8 mouse cellular contexts compared by ENCODE assay signal in genomic region chr2:178664977-178665376, GRCm38 (mm10).
DNase-seq lines count a peak whose midpoint lies in the region.

No protein-coding gene starts in this region.

- peak; percentile 26 for DNase-seq in 416B (ENCODE audit: low read depth)
- peak; percentile 73 for DNase-seq in ES-CJ7 (ENCODE audit: low read depth, low spot score)
- peak; percentile 18 for DNase-seq in cerebellum, adult 9-11 months
- peak; percentile 18 to 43 for DNase-seq in frontal cortex, postnatal 14 days (ENCODE audit: low spot score in 2 of 2)
- peak; percentile 65 to 83 for DNase-seq in kidney, postnatal 25 days
- DNase-seq in lung, postnatal 10 days: peak; percentile 69
- DNase-seq in right cerebral cortex, postnatal 4 days: peak; percentile 68
- no peak for DNase-seq in urinary bladder, adult 18-20 months (ENCODE audit: low spot score in 2 of 2)

Comparison
In these comparisons a context has a peak if more than half of its experiments do, and no peak if none do; other contexts are left out.
1. DNase-seq: peak in 416B (single experiment), ES-CJ7 (single experiment), cerebellum, adult 9-11 months (single experiment), frontal cortex, postnatal 14 days (2 of 2), kidney, postnatal 25 days (2 of 2), lung, postnatal 10 days (single experiment) and right cerebral cortex, postnatal 4 days (single experiment); none in urinary bladder, adult 18-20 months (0 of 2).